In the genomic region with DNA sequence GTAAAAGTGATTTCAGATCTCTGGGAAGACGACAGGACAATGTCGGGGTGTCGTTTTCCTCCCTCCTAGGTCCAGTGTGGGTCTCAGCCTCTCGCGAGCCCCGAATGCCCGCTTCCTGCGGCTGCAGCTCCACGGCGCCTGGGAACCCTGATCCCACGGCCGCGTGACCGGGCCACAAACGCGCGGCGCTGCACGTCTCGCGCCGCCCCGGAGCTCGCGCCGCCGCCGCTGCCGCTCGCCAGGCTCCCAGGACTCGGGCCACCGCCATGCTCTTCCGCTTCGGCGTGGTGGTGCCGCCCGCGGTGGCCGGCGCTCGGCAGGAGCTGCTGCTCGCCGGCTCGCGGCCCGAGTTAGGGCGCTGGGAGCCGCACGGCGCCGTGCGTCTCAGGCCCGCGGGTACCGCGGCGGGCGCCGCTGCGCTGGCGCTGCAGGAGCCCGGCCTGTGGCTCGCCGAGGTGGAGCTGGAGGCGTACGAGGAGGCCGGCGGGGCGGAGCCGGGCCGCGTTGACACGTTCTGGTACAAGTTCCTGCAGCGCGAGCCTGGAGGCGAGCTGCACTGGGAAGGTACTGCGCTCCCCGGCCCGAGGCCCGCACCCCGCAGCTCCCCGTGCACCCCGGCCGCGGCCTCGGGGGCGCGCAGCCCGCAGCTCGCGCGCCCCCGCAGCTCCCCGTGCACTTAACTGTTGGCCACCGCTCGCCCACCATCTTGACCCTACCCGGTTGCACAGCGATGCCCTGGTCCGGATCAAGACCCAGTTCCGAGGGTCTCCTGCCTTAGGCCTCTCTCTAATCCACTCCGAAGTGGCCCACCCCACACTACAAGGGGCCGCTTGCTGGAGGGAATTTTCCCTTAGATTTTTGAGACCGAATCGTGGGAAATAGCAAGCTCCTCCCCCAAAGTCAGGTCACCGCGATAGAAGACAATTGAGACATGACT, we compare ENCODE assay signal across 8 mouse cellular contexts. TPM values are rescaled to one million over a fixed set of nuclear protein-coding genes. Genes with fewer than 3 reads are reported as not detected.
A peak's percentile ranks its signal among the peaks of the same experiment; 100 is the strongest.
DNase-seq lines count a peak whose midpoint lies in the region; TF ChIP-seq lines count a peak whose summit lies in the region.

A gene (plus strand): TSS at position 200 of the 937 bp plus-strand sequence.

- H3K27ac ChIP-seq in cortical plate, adult 2 months (ENCODE audit: insufficient read depth, low read length): peak within 1 kb of the TSS; percentile 99

- DNase-seq in ZHBTc4 (ENCODE audit: low read depth, low spot score): peak; percentile 92
- DNase-seq in gastrocnemius, adult 8-10 months (ENCODE audit: low spot score in 2 of 2): peak; percentile 63 to 78
- peak; percentile 50 for DNase-seq in induced T-regulatory cell, adult 2 months (ENCODE audit: low read depth)
- peak; percentile 49 to 65 for DNase-seq in left cerebral cortex, adult 8-10 months (ENCODE audit: low spot score in 2 of 2)
- DNase-seq in right cerebral cortex, adult 2 months (ENCODE audit: low spot score in 2 of 2): peak; percentile 69 to 78
- DNase-seq in urinary bladder, postnatal 10 days (ENCODE audit: low spot score): peak; percentile 30

- TF ChIP-seq POLR2A in cortical plate, adult 2 months (IDR thresholded peaks at IDR 0.05; ENCODE audit: extremely low read depth, insufficient read depth, low read length): peak; percentile 33; the same call in 1 of the 2 replicates

- H3K4me1 ChIP-seq in cortical plate, adult 2 months (ENCODE audit: control insufficient read depth, insufficient read depth, low read length): peaks cover 3% of the 10 kb centered on the region
- peaks cover 21% of the 10 kb centered on the region for H3K4me1 ChIP-seq in megakaryocyte, embryonic 14.5 days

- no peak for TF ChIP-seq CTCF in cortical plate, adult 2 months (IDR thresholded peaks at IDR 0.05; ENCODE audit: extremely low read depth, insufficient read depth, low read length)

- H3K27me3 ChIP-seq in megakaryocyte, embryonic 14.5 days (replicated peaks): no peaks in the 10 kb centered on the region

- no peaks in the 10 kb centered on the region for H3K36me3 ChIP-seq in megakaryocyte, embryonic 14.5 days (replicated peaks; ENCODE audit: low read length)

- no peaks in the 10 kb centered on the region for H3K9me3 ChIP-seq in megakaryocyte, embryonic 14.5 days

- peak within 1 kb of the TSS; percentile 76 for H3K4me3 ChIP-seq in cortical plate, adult 2 months (ENCODE audit: insufficient read depth, low read length)
- peak within 1 kb of the TSS; percentile 96 for H3K4me3 ChIP-seq in megakaryocyte, embryonic 14.5 days (replicated peaks)

RNA-seq across cellular contexts. Expression of the gene that starts here (rescaled TPM):
- 20.3 and 21.7 TPM in 2 replicates for polyA plus RNA-seq in cortical plate, adult 2 months (2012; rRNA removed)
- 100 to 1,000 TPM in 3 of 4 experiments, 10 to 100 TPM in 1; 97.5 to 118 (median 104) TPM for total RNA-seq in gastrocnemius, adult 8-10 months (2022)
- 10 to 100 TPM; 38.7 to 42.8 (median 40.1) TPM for total RNA-seq in left cerebral cortex, adult 8-10 months (2022)
- polyA plus RNA-seq in megakaryocyte, embryonic 14.5 days (2012; ENCODE audit: insufficient read depth, low replicate concordance): 0.09 TPM in 1 of 2 replicates, not detected in the other

Comparison
In these comparisons a context has a peak if more than half of its experiments do, and no peak if none do; other contexts are left out.
1. Peak in every context shown above with its lines: DNase-seq, H3K4me3 ChIP-seq and H3K27ac ChIP-seq.
2. RNA of the gene that starts here (polyA plus RNA-seq): 20.3 to 21.7 TPM in cortical plate, adult 2 months; 0.09 TPM in megakaryocyte, embryonic 14.5 days; every median in the first group is over 10 times any median in the second.
3. DNase-seq: peak in every context shown above with its lines; median percentile 92 in ZHBTc4; 74 in right cerebral cortex, adult 2 months; 70 in gastrocnemius, adult 8-10 months; 57 in left cerebral cortex, adult 8-10 months; 50 in induced T-regulatory cell, adult 2 months; 30 in urinary bladder, postnatal 10 days.